Mouse (Mus musculus) hindbrain, embryonic 12.5 days (tissue): ENCODE results near the gene Cpxm2. TPM values are rescaled to one million over a fixed set of nuclear protein-coding genes. Genes with fewer than 3 reads are reported as not detected.

Experiments
- ATAC-seq: fragments of 200-750 bp; cut with Nextera tagmentation; 2 replicates; pipeline ENCODE4 v1.8.0; 2017; ENCODE audit warnings: moderate TSS enrichment; ENCODE audit not compliant: low FRiP score
- H3K27ac ChIP-seq: fragments of 300-500 bp; sonication (generic); 2 replicates; pipeline ENCODE4 v1.5.1; 2016; ENCODE audit warnings: mild to moderate bottlenecking
- H3K27me3 ChIP-seq: fragments of 300-500 bp; sonication (generic); 2 replicates; pipeline ENCODE4 v1.6.1; 2016; ENCODE audit warnings: mild to moderate bottlenecking
- H3K36me3 ChIP-seq: fragments of 300-500 bp; sonication (generic); 2 replicates; pipeline ENCODE4 v1.6.1; 2016; ENCODE audit warnings: mild to moderate bottlenecking
- H3K4me1 ChIP-seq: fragments of 300-500 bp; sonication (generic); 2 replicates; pipeline ENCODE4 v1.6.1; 2016
- H3K4me2 ChIP-seq: fragments of 300-500 bp; sonication (generic); replicated peaks from 2 replicates; pipeline ENCODE4 v1.6.1; 2016; ENCODE audit warnings: mild to moderate bottlenecking
- H3K4me3 ChIP-seq: fragments of 300-500 bp; sonication (generic); 2 replicates; pipeline ENCODE4 v1.5.1; 2016; ENCODE audit warnings: mild to moderate bottlenecking
- H3K9ac ChIP-seq: fragments of 300-500 bp; sonication (generic); 2 replicates; pipeline ENCODE4 v1.6.1; 2016; ENCODE audit warnings: mild to moderate bottlenecking, moderate library complexity
- H3K9me3 ChIP-seq: fragments of 300-500 bp; sonication (generic); replicated peaks from 2 replicates; pipeline ENCODE4 v1.6.1; 2016; ENCODE audit warnings: mild to moderate bottlenecking
- WGBS: fragments of 180-500 bp; shearing (Covaris S2); methylation state at CpG from one replicate; pipeline ENCODE4 v1.1.7; 2016; 5-methylcytosine and 5-hydroxymethylcytosine counted together
- polyA plus RNA-seq: library from polyadenylated mRNA; unstranded; fragments of >200 nt; fragmentation: Nextera tagmentation; extraction: Ambion mirVana; gene quantifications from 2 replicates; pipeline ENCODE4 v1.2.1, GENCODE M21; 2016

Gene Cpxm2
- polyA plus RNA-seq, 1 experiment from 2014 or later: 8.2 TPM

GRCm38 (mm10) chr7:132174787-132175186 lies 20.2 kb upstream of the Cpxm2 start:
- 92% methylated on average over 5 of the region's 5 CpGs for WGBS
- no peak for ATAC-seq
- no peak overlapping the region for H3K27ac ChIP-seq
- H3K4me2 ChIP-seq: no peak overlapping the region
- no peaks in the 10 kb centered on the region for H3K27me3 ChIP-seq
- no peaks in the 10 kb centered on the region for H3K36me3 ChIP-seq
- H3K9ac ChIP-seq: no peak overlapping the region
- 0 out of 2 replicates have a peak, but pooled peaks cover 6% of the 10 kb centered on the region for H3K9me3 ChIP-seq
- peaks cover 4% of the 10 kb centered on the region for H3K4me1 ChIP-seq
- no peak overlapping the region for H3K4me3 ChIP-seq

- Histone ChIP-seq H3K27me3 (no peaks in the 10 kb centered on the region), H3K9me3 (0 out of 2 replicates have a peak, but pooled peaks cover 6% of the 10 kb centered on the region), H3K36me3 (no peaks in the 10 kb centered on the region), H3K4me1 (peaks cover 6% of the 10 kb centered on the region), H3K4me2 (no peak overlapping the region), H3K9ac (no peak overlapping the region), H3K4me3 (no peak overlapping the region), H3K27ac (no peak overlapping the region)
- no peak for ATAC-seq
- 77% methylated on average over 2 of the region's 2 CpGs for WGBS
Measured at GRCm38 (mm10) chr7:132174296-132174695, 19.8 kb upstream of the Cpxm2 start.

GRCm38 (mm10) chr7:132172220-132172619 lies 17.7 kb upstream of the Cpxm2 start:
- no peak for ATAC-seq
- WGBS: 59% methylated on average over 5 of the region's 5 CpGs
- Histone ChIP-seq H3K27me3 (no peaks in the 10 kb centered on the region), H3K4me3 (no peak overlapping the region), H3K27ac (no peak overlapping the region), H3K9ac (no peak overlapping the region), H3K4me1 (peaks cover 6% of the 10 kb centered on the region), H3K4me2 (no peak overlapping the region), H3K36me3 (no peaks in the 10 kb centered on the region), H3K9me3 (0 out of 2 replicates have a peak, but pooled peaks cover 6% of the 10 kb centered on the region)

GRCm38 (mm10) chr7:132171716-132172115 lies 17.2 kb upstream of the Cpxm2 start:
- WGBS: 87% methylated on average over 5 of the region's 5 CpGs
- H3K27ac ChIP-seq: no peak overlapping the region

GRCm38 (mm10) chr7:132169419-132170169 lies 15.1 kb upstream of the Cpxm2 start:
- ATAC-seq: peak; percentile 35; the same call in 1 of the 2 replicates
- Histone ChIP-seq H3K4me3 (no peak overlapping the region), H3K27me3 (no peaks in the 10 kb centered on the region), H3K9me3 (0 out of 2 replicates have a peak, but pooled peaks cover 6% of the 10 kb centered on the region), H3K27ac (no peak overlapping the region), H3K36me3 (no peaks in the 10 kb centered on the region), H3K4me1 (peaks cover 6% of the 10 kb centered on the region), H3K4me2 (no peak overlapping the region), H3K9ac (no peak overlapping the region)
- WGBS: 61% methylated on average over 7 of the region's 7 CpGs

More at GRCm38 (mm10) chr7:132171716-132172115, 17.2 kb upstream of the Cpxm2 start:
- Histone ChIP-seq H3K9me3 (0 out of 2 replicates have a peak, but pooled peaks cover 6% of the 10 kb centered on the region), H3K9ac (no peak overlapping the region), H3K4me3 (no peak overlapping the region), H3K36me3 (no peaks in the 10 kb centered on the region), H3K4me1 (peaks cover 6% of the 10 kb centered on the region), H3K27me3 (no peaks in the 10 kb centered on the region), H3K4me2 (no peak overlapping the region)
- ATAC-seq: no peak

GRCm38 (mm10) chr7:132167239-132167638 lies 12.7 kb upstream of the Cpxm2 start:
- Histone ChIP-seq H3K4me2 (no peak overlapping the region), H3K9ac (no peak overlapping the region), H3K27ac (no peak overlapping the region), H3K9me3 (0 out of 2 replicates have a peak, but pooled peaks cover 6% of the 10 kb centered on the region), H3K36me3 (no peaks in the 10 kb centered on the region), H3K27me3 (no peaks in the 10 kb centered on the region), H3K4me1 (peaks cover 6% of the 10 kb centered on the region), H3K4me3 (no peak overlapping the region)
- WGBS: 66% methylated on average over 4 of the region's 4 CpGs
- no peak for ATAC-seq

GRCm38 (mm10) chr7:132162254-132162653 lies 7.7 kb upstream of the Cpxm2 start:
- no peak overlapping the region for H3K4me3 ChIP-seq
- H3K4me1 ChIP-seq: peaks cover 2% of the 10 kb centered on the region; the same call in 1 of the 2 replicates
- ATAC-seq: no peak
- H3K27me3 ChIP-seq: no peaks in the 10 kb centered on the region
- WGBS: 71% methylated on average over 3 of the region's 3 CpGs
- H3K4me2 ChIP-seq: no peak overlapping the region
- H3K9me3 ChIP-seq: no peaks in the 10 kb centered on the region
- no peak overlapping the region for H3K9ac ChIP-seq
- peak overlapping the region; percentile 60 for H3K27ac ChIP-seq
- H3K36me3 ChIP-seq: no peaks in the 10 kb centered on the region

- 79% methylated on average over 9 of the region's 9 CpGs for WGBS
- peak overlapping the region; percentile 64 for H3K27ac ChIP-seq
- no peak overlapping the region for H3K4me3 ChIP-seq
- H3K4me2 ChIP-seq: no peak overlapping the region
- no peaks in the 10 kb centered on the region for H3K36me3 ChIP-seq
- H3K9ac ChIP-seq: no peak overlapping the region
- peaks cover 18% of the 10 kb centered on the region for H3K4me1 ChIP-seq
- H3K27me3 ChIP-seq: peaks cover 25% of the 10 kb centered on the region
- no peak for ATAC-seq
- H3K9me3 ChIP-seq: no peaks in the 10 kb centered on the region
Measured at GRCm38 (mm10) chr7:132158321-132159025, 3.9 kb upstream of the Cpxm2 start.

GRCm38 (mm10) chr7:132153725-132154147 lies 803 bp downstream of the Cpxm2 start:
- ATAC-seq: 0 out of 2 replicates have a peak, but pooled peaks have one; percentile 16
- peaks cover 18% of the 10 kb centered on the region for H3K4me1 ChIP-seq
- H3K36me3 ChIP-seq: no peaks in the 10 kb centered on the region
- no peaks in the 10 kb centered on the region for H3K9me3 ChIP-seq
- H3K27me3 ChIP-seq: peaks cover 39% of the 10 kb centered on the region
- no peak overlapping the region for H3K9ac ChIP-seq
- peak overlapping the region; percentile 79 for H3K4me2 ChIP-seq
- no peak overlapping the region for H3K27ac ChIP-seq
- WGBS: 29% methylated on average over 6 of the region's 6 CpGs
- H3K4me3 ChIP-seq: peak overlapping the region; percentile 38; the same call in 1 of the 2 replicates

GRCm38 (mm10) chr7:132145227-132145800 lies 9.2 kb downstream of the Cpxm2 start:
- Histone ChIP-seq H3K4me3 (no peak overlapping the region), H3K9me3 (no peaks in the 10 kb centered on the region), H3K9ac (no peak overlapping the region), H3K27me3 (no peaks in the 10 kb centered on the region), H3K4me1 (no peaks in the 10 kb centered on the region), H3K36me3 (no peaks in the 10 kb centered on the region), H3K27ac (no peak overlapping the region; the same call in 1 of the 2 replicates), H3K4me2 (no peak overlapping the region)
- ATAC-seq: no peak
- WGBS: 67% methylated on average over 15 of the region's 15 CpGs

GRCm38 (mm10) chr7:132128687-132129086 lies 25.9 kb downstream of the Cpxm2 start:
- Histone ChIP-seq H3K9me3 (no peaks in the 10 kb centered on the region), H3K27ac (no peak overlapping the region), H3K36me3 (no peaks in the 10 kb centered on the region), H3K9ac (no peak overlapping the region), H3K27me3 (no peaks in the 10 kb centered on the region), H3K4me3 (no peak overlapping the region), H3K4me1 (0 out of 2 replicates have a peak, but pooled peaks cover 3% of the 10 kb centered on the region), H3K4me2 (no peak overlapping the region)
- WGBS: 76% methylated on average over 6 of the region's 6 CpGs
- ATAC-seq: no peak

GRCm38 (mm10) chr7:132124948-132125347 lies 29.6 kb downstream of the Cpxm2 start:
- 72% methylated on average over 7 of the region's 7 CpGs for WGBS
- no peak overlapping the region for H3K9ac ChIP-seq
- no peaks in the 10 kb centered on the region for H3K27me3 ChIP-seq
- no peaks in the 10 kb centered on the region for H3K36me3 ChIP-seq
- ATAC-seq: no peak
- H3K4me1 ChIP-seq: 0 out of 2 replicates have a peak, but pooled peaks cover 3% of the 10 kb centered on the region
- no peak overlapping the region for H3K4me3 ChIP-seq
- H3K27ac ChIP-seq: no peak overlapping the region
- H3K4me2 ChIP-seq: no peak overlapping the region
- H3K9me3 ChIP-seq: no peaks in the 10 kb centered on the region
